Mouse (Mus musculus) MEL (cell line): ENCODE data around the gene Gm20388. TPM values are rescaled to one million over a fixed set of nuclear protein-coding genes. Genes with fewer than 3 reads are reported as not detected.
A peak's percentile ranks its signal among the peaks of the same experiment; 100 is the strongest.

Experiments used
- DNase-seq: peaks from one replicate; pipeline ENCODE4 v3.0.0; 2011; ENCODE audit warnings: low read depth, low spot score
- H3K27ac ChIP-seq: 2 replicates; pipeline ENCODE4 v1.5.1; 2012; ENCODE audit warnings: low read depth, mild to moderate bottlenecking, control low read depth, low read length, moderate library complexity; ENCODE audit not compliant: control insufficient read depth
- H3K27me3 ChIP-seq, 2 experiments: fragments of 150-350 bp in 1 of 2; sonication (generic) in 1 of 2; 2 replicates each; pipeline ENCODE4 v1.6.1; 2012; ENCODE audit warnings: low read length in 2 of 2, mild to moderate bottlenecking in 2 of 2, improper control_type of control experiment in 1 of 2, moderate library complexity in 1 of 2; ENCODE audit not compliant: insufficient read depth in 2 of 2, control insufficient read depth in 1 of 2
- H3K36me3 ChIP-seq, 2 experiments: 2 replicates each; pipeline ENCODE4 v1.6.1; 2012 to 2014; ENCODE audit warnings: low read length in 2 of 2, improper control_type of control experiment in 1 of 2, inconsistent platforms in 1 of 2, mild to moderate bottlenecking in 1 of 2; ENCODE audit not compliant: insufficient read depth in 2 of 2, control insufficient read depth in 1 of 2
- H3K4me1 ChIP-seq, 2 experiments: fragments of 150-350 bp in 1 of 2; sonication (generic) in 1 of 2; 2 replicates each; pipeline ENCODE4 v1.6.1; 2012; ENCODE audit warnings: low read length in 2 of 2, improper control_type of control experiment in 1 of 2, mild to moderate bottlenecking in 1 of 2; ENCODE audit not compliant: insufficient read depth in 2 of 2, control insufficient read depth in 1 of 2
- H3K4me3 ChIP-seq, 2 experiments: fragments of 150-350 bp in 1 of 2; sonication (generic) in 1 of 2; 2 replicates each; pipeline ENCODE4 v1.5.1; 2012; ENCODE audit warnings: low read depth in 2 of 2, low read length in 2 of 2, mild to moderate bottlenecking in 2 of 2, moderate library complexity in 2 of 2, control low read depth in 1 of 2, improper control_type of control experiment in 1 of 2; ENCODE audit not compliant: control insufficient read depth in 1 of 2, insufficient read depth in 1 of 2
- H3K79me2 ChIP-seq: 2 replicates; pipeline ENCODE4 v1.6.1; 2012; ENCODE audit warnings: mild to moderate bottlenecking, low read length, moderate library complexity; ENCODE audit not compliant: control insufficient read depth, poor library complexity, insufficient read depth
- H3K9ac ChIP-seq: 2 replicates; pipeline ENCODE4 v1.6.1; 2012; ENCODE audit warnings: low read depth, mild to moderate bottlenecking, control low read depth, low read length, moderate library complexity; ENCODE audit not compliant: control insufficient read depth, poor library complexity, severe bottlenecking
- H3K9me3 ChIP-seq: fragments of 150-350 bp; sonication (generic); replicated peaks from 2 replicates; pipeline ENCODE4 v1.6.1; 2012; ENCODE audit warnings: mild to moderate bottlenecking, low read length, improper control_type of control experiment, moderate library complexity; ENCODE audit not compliant: insufficient read depth
- BHLHE40 ChIP-seq: IDR thresholded peaks from 2 replicates; pipeline ENCODE4 v1.6.1; 2012; ENCODE audit warnings: low read depth, mild to moderate bottlenecking, inconsistent platforms, low read length, improper control_type of control experiment, borderline replicate concordance
- CHD1 ChIP-seq: IDR thresholded peaks from 2 replicates; pipeline ENCODE4 v1.6.1; 2012; ENCODE audit warnings: low read depth, mild to moderate bottlenecking, inconsistent platforms, low read length, improper control_type of control experiment
- CTCF ChIP-seq, 3 experiments: IDR thresholded peaks in 2 of 3; conservative IDR thresholded peaks in 1 of 3; 2 replicates each; pipeline ENCODE4 v1.5.1; 2011 to 2012; ENCODE audit warnings: low read length in 3 of 3, low read depth in 2 of 3, mild to moderate bottlenecking in 2 of 3, improper control_type of control experiment in 1 of 3, inconsistent platforms in 1 of 3, mixed read lengths in 1 of 3, moderate library complexity in 1 of 3; ENCODE audit not compliant: control insufficient read depth in 1 of 3, insufficient read depth in 1 of 3, poor library complexity in 1 of 3, severe bottlenecking in 1 of 3
- E2F4 ChIP-seq: IDR thresholded peaks from 2 replicates; pipeline ENCODE4 v1.6.1; 2011; ENCODE audit warnings: low read depth, low read length, improper control_type of control experiment, borderline replicate concordance
- ELF1 ChIP-seq: IDR thresholded peaks from 2 replicates; pipeline ENCODE4 v1.6.1; 2014; ENCODE audit warnings: low read depth, mild to moderate bottlenecking, inconsistent platforms, low read length, improper control_type of control experiment, moderate library complexity
- EP300 ChIP-seq, 2 experiments: IDR thresholded peaks; 2 replicates each; pipeline ENCODE4 v1.6.1; 2011; ENCODE audit warnings: improper control_type of control experiment in 2 of 2, low read length in 2 of 2, low read depth in 1 of 2, mild to moderate bottlenecking in 1 of 2
- ETS1 ChIP-seq: IDR thresholded peaks from 2 replicates; pipeline ENCODE4 v1.6.1; 2012; ENCODE audit warnings: low read depth, mild to moderate bottlenecking, inconsistent platforms, low read length, improper control_type of control experiment, moderate library complexity
- JUND ChIP-seq: IDR thresholded peaks from 2 replicates; pipeline ENCODE4 v1.6.1; 2011; ENCODE audit warnings: low read depth, mild to moderate bottlenecking, improper control_type of control experiment, low read length
- KAT2A ChIP-seq: conservative IDR thresholded peaks from 2 replicates; pipeline ENCODE4 v1.6.1; 2012; ENCODE audit warnings: low read depth, low read length, improper control_type of control experiment, inconsistent platforms
- MAX ChIP-seq: IDR thresholded peaks from 2 replicates; pipeline ENCODE4 v1.6.1; 2011; ENCODE audit warnings: low read length, improper control_type of control experiment
- MAZ ChIP-seq: IDR thresholded peaks from 2 replicates; pipeline ENCODE4 v1.6.1; 2012; ENCODE audit warnings: low read depth, mild to moderate bottlenecking, inconsistent platforms, low read length, improper control_type of control experiment
- MEF2A ChIP-seq: IDR thresholded peaks from 2 replicates; pipeline ENCODE4 v1.6.1; 2014; ENCODE audit warnings: low read depth, mild to moderate bottlenecking, inconsistent platforms, low read length, improper control_type of control experiment; ENCODE audit not compliant: poor library complexity, insufficient replicate concordance, severe bottlenecking; ENCODE audit errors: extremely low read depth
- MYB ChIP-seq: IDR thresholded peaks from 2 replicates; pipeline ENCODE4 v1.6.1; 2011; ENCODE audit warnings: mild to moderate bottlenecking, low read depth, low read length, improper control_type of control experiment
- MYC ChIP-seq: IDR thresholded peaks from 2 replicates; pipeline ENCODE4 v1.6.1; 2011; ENCODE audit warnings: low read depth, mild to moderate bottlenecking, low read length, improper control_type of control experiment, moderate library complexity
- NRF1 ChIP-seq: IDR thresholded peaks from 2 replicates; pipeline ENCODE4 v1.6.1; 2014; ENCODE audit warnings: low read depth, mild to moderate bottlenecking, inconsistent platforms, low read length, improper control_type of control experiment, moderate library complexity; ENCODE audit not compliant: poor library complexity, insufficient read depth, severe bottlenecking
- POLR2AphosphoS2 ChIP-seq: IDR thresholded peaks from 2 replicates; pipeline ENCODE4 v1.6.1; 2011; ENCODE audit warnings: low read length, improper control_type of control experiment
- POLR2AphosphoS5 ChIP-seq: IDR thresholded peaks from 2 replicates; pipeline ENCODE4 v1.6.1; 2012; ENCODE audit warnings: low read depth, borderline replicate concordance, mild to moderate bottlenecking, inconsistent platforms, low read length, moderate library complexity, mixed read lengths
- RAD21 ChIP-seq: IDR thresholded peaks from 2 replicates; pipeline ENCODE4 v1.6.1; 2011; ENCODE audit warnings: mild to moderate bottlenecking, low read depth, low read length, improper control_type of control experiment
- SIN3A ChIP-seq: IDR thresholded peaks from 2 replicates; pipeline ENCODE4 v1.6.1; 2012; ENCODE audit warnings: low read length, improper control_type of control experiment, inconsistent platforms
- SMC3 ChIP-seq: IDR thresholded peaks from 2 replicates; pipeline ENCODE4 v1.6.1; 2011; ENCODE audit warnings: low read depth, low read length, improper control_type of control experiment
- TBP ChIP-seq: IDR thresholded peaks from 2 replicates; pipeline ENCODE4 v1.8.0; 2011; ENCODE audit warnings: low read depth, low read length, improper control_type of control experiment
- TCF12 ChIP-seq: IDR thresholded peaks from 2 replicates; pipeline ENCODE4 v1.6.1; 2014; ENCODE audit warnings: low read depth, mild to moderate bottlenecking, inconsistent platforms, low read length, improper control_type of control experiment, moderate library complexity
- UBTF ChIP-seq: IDR thresholded peaks from 2 replicates; pipeline ENCODE4 v1.6.1; 2012; ENCODE audit warnings: low read depth, mild to moderate bottlenecking, inconsistent platforms, low read length, improper control_type of control experiment, moderate library complexity, borderline replicate concordance; ENCODE audit not compliant: insufficient read depth
- ZC3H11A ChIP-seq: IDR thresholded peaks from 2 replicates; pipeline ENCODE4 v1.6.1; 2012; ENCODE audit warnings: low read depth, mild to moderate bottlenecking, inconsistent platforms, low read length, improper control_type of control experiment
- ZMIZ1 ChIP-seq: IDR thresholded peaks from 2 replicates; pipeline ENCODE4 v1.6.1; 2012; ENCODE audit warnings: low read depth, mild to moderate bottlenecking, inconsistent platforms, low read length, improper control_type of control experiment, moderate library complexity
- ZNF384 ChIP-seq: IDR thresholded peaks from 2 replicates; pipeline ENCODE4 v1.6.1; 2012; ENCODE audit warnings: low read depth, mild to moderate bottlenecking, inconsistent platforms, low read length, improper control_type of control experiment
- polyA plus RNA-seq, 2 experiments: library from polyadenylated mRNA; stranded (reverse) in 1 of 2; unstranded in 1 of 2; fragments of >175 nt in 1 of 2; fragments of >200 nt in 1 of 2; gene quantifications; 2 replicates each; pipeline versions ENCODE4 v1.2.1 to v1.2.4; 2012; ENCODE audit warnings: low replicate concordance in 2 of 2, low read depth in 1 of 2; ENCODE audit not compliant: insufficient read length in 2 of 2, insufficient read depth in 1 of 2, missing spikeins in 1 of 2
- total RNA-seq: library from RNA; depleted of rRNA; stranded (reverse); fragments of 300-350 nt; gene quantifications from 2 replicates; pipeline ENCODE4 v1.2.3, GENCODE M21; 2012

Gene Gm20388
- total and polyA plus RNA-seq, 3 experiments = 11.1 to 17.8 TPM; not detected in 1

- Histone ChIP-seq H3K9me3 (no peaks in the 10 kb centered on the region), H3K79me2 (no peaks in the 10 kb centered on the region), H3K27ac (no peak overlapping the region), H3K9ac (no peak overlapping the region), H3K27me3 (no peaks in the 10 kb centered on the region), H3K4me1 (peaks cover 7 to 10% of the 10 kb centered on the region in 2 experiments; a peak in 2 of 4 replicates), H3K4me3 (peak overlapping the region; percentile 25 to 77; a peak in 3 of 4 replicates), H3K36me3 (peaks cover 0 to 3% of the 10 kb centered on the region in 2 experiments; a peak in 2 of 4 replicates)
- DNase-seq = peak; percentile 73
- peak; percentile 47 for TF ChIP-seq ZC3H11A
- TF ChIP-seq MAX = no peak
- TF ChIP-seq SMC3 = peak; percentile 58
- TF ChIP-seq KAT2A = no peak
- peak; percentile 82 for TF ChIP-seq RAD21
- no peak for TF ChIP-seq UBTF
- peak; percentile 80 to 91 (median 86) for TF ChIP-seq CTCF (IDR thresholded peaks at IDR 0.05 in 2 of 3, conservative IDR thresholded peaks at IDR 0.05 in 1 of 3; ENCODE audit: control insufficient read depth in 1 of 3, insufficient read depth in 1 of 3, low read depth in 2 of 3, low read length in 3 of 3, poor library complexity in 1 of 3, severe bottlenecking in 1 of 3)
Observed at GRCm38 (mm10) chr8:123628253-123628967, 3717.8 kb downstream of the Gm20388 start.

GRCm38 (mm10) chr8:123628968-123629755 lies 3718.5 kb downstream of the Gm20388 start:
- Histone ChIP-seq H3K79me2 (no peaks in the 10 kb centered on the region), H3K9ac (peak overlapping the region; percentile 39; the same call in 1 of the 2 replicates), H3K27me3 (no peaks in the 10 kb centered on the region), H3K27ac (no peak overlapping the region), H3K36me3 (peaks cover 0 to 7% of the 10 kb centered on the region in 2 experiments; a peak in 2 of 4 replicates), H3K9me3 (no peaks in the 10 kb centered on the region), H3K4me3 (peak overlapping the region; percentile 49 to 77), H3K4me1 (peaks cover 10 to 17% of the 10 kb centered on the region in 2 experiments; a peak in 3 of 4 replicates)
- peak; percentile 86 for DNase-seq
- TF ChIP-seq POLR2AphosphoS2 (no peak), ZC3H11A (peak; percentile 61), ELF1 (0 out of 2 replicates have a peak, but pooled peaks have one; percentile 12), TCF12 (0 out of 2 replicates have a peak, but pooled peaks have one; percentile 36), SIN3A (peak; percentile 78), MYB (no peak), MAX (peak; percentile 45; the same call in 1 of the 2 replicates), CTCF (IDR thresholded peaks at IDR 0.05 in 2 of 3, conservative IDR thresholded peaks at IDR 0.05 in 1 of 3; ENCODE audit: control insufficient read depth in 1 of 3, insufficient read depth in 1 of 3, low read depth in 2 of 3, low read length in 3 of 3, poor library complexity in 1 of 3, severe bottlenecking in 1 of 3) (peak; percentile 46 to 95 (median 88); a peak in 5 of 6 replicates), ZMIZ1 (no peak), MEF2A (no peak), NRF1 (0 out of 2 replicates have a peak, but pooled peaks have one; percentile 13), ETS1 (no peak), MAZ (0 out of 2 replicates have a peak, but pooled peaks have one; percentile 30), MYC (peak; percentile 52; the same call in 1 of the 2 replicates), JUND (no peak), TBP (no peak), BHLHE40 (0 out of 2 replicates have a peak, but pooled peaks have one; percentile 12), POLR2AphosphoS5 (no peak), RAD21 (peak; percentile 68), ZNF384 (no peak), E2F4 (no peak), EP300 (IDR thresholded peaks at IDR 0.05; ENCODE audit: low read depth in 1 of 2, low read length in 2 of 2) (no peak), CHD1 (no peak)
